Mouse (Mus musculus): Measurements from ENCODE around the gene Gm10799. TPM values are rescaled to one million over a fixed set of nuclear protein-coding genes. Genes with fewer than 3 reads are reported as not detected.
A peak's percentile ranks its signal among the peaks of the same experiment; 100 is the strongest.

The Gm10799 gene
- total RNA-seq, 2 experiments from 2014 or later: not detected

DNA sequence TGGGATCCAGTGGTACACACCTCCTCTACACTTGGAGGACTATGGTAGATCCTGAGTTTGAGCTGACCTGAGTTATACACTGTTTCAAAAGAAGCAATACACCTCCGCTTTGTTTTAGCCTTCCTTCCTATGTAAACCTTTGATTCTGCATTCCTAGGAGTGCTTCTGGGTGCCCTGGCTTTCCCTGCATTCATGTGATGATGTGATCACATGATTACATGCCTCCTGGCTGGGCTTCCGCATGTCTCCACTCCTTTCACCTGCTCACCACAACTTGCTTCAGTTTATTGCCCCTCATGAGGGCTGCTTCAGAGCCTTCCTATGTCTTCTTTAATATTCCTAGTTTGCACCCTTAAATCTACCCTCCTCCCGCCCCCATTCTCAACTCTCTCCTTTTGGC, 36.3 kb downstream of the Gm10799 start:
- Histone ChIP-seq H3K4me3 (no peak overlapping the region), H3K27ac (no peak overlapping the region)
- no peak for TF ChIP-seq CTCF (IDR thresholded peaks at IDR 0.05)
- intact Hi-C loops (cut with DNase I): loop anchor here (10.0 kb wide), 2 partner anchors 393 to 553 kb away; no protein-coding TSS in a partner anchor
- no peak for DNase-seq (ENCODE audit: extremely low spot score in 1 of 2, low spot score in 2 of 2)

- Histone ChIP-seq H3K4me3 (no peak overlapping the region), H3K27ac (no peak overlapping the region)
- intact Hi-C loops (cut with DNase I): loop anchor here (10.0 kb wide), 2 partner anchors 394 to 554 kb away; no protein-coding TSS in a partner anchor
- TF ChIP-seq CTCF (IDR thresholded peaks at IDR 0.05): no peak
- DNase-seq (ENCODE audit: extremely low spot score in 1 of 2, low spot score in 2 of 2): no peak
Observed at GRCm38 (mm10) chr2:104030381-104030780, 38.0 kb downstream of the Gm10799 start.

DNA sequence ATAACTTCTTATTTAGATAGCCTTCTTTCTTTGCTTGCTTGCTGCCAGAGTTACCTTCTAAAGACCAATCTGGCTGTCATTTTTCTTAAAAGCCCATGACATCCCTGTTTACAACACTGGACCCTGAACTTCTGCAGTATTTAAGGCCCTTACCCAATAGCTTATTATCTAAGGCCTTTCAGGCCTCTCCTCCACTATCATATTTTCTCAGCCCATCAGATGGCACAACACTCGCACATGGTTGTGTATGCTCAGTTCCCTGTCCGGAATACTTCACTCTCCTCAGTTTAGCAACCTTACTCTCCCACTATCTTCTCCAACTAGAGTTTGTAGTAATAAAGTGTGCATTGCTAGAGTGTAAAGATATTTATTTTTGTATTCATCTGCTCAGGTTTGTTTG, 39.3 kb downstream of the Gm10799 start:
- DNase-seq (ENCODE audit: extremely low spot score in 1 of 2, low spot score in 2 of 2): no peak
- intact Hi-C loops (cut with DNase I): no loop called here
- peak overlapping the region; percentile 95 for H3K4me3 ChIP-seq

GRCm38 (mm10) chr2:104028139-104028723, 40.1 kb downstream of the Gm10799 start, which contains the start of gene 4931422A03Rik:
Gene 4931422A03Rik, minus strand, starts transcription at chr2:104028361.
- Histone ChIP-seq H3K27ac (peak within 1 kb of the TSS; percentile 94), H3K4me3 (peak within 1 kb of the TSS; percentile 95)
- intact Hi-C loops (cut with DNase I): no loop called here
- no peak for DNase-seq (ENCODE audit: extremely low spot score in 1 of 2, low spot score in 2 of 2)
- TF ChIP-seq CTCF (IDR thresholded peaks at IDR 0.05): no peak

More for the DNA sequence above, 39.3 kb downstream of the Gm10799 start:
- no peak overlapping the region for H3K27ac ChIP-seq
- TF ChIP-seq CTCF (IDR thresholded peaks at IDR 0.05): no peak

- TF ChIP-seq CTCF (IDR thresholded peaks at IDR 0.05): peak; percentile 30
- intact Hi-C loops (cut with DNase I): no loop called here
Observed at GRCm38 (mm10) chr2:104027458-104028138, 40.8 kb downstream of the Gm10799 start, which contains the start of gene Fbxo3. Gene Fbxo3, plus strand, starts transcription at chr2:104027721.

DNA sequence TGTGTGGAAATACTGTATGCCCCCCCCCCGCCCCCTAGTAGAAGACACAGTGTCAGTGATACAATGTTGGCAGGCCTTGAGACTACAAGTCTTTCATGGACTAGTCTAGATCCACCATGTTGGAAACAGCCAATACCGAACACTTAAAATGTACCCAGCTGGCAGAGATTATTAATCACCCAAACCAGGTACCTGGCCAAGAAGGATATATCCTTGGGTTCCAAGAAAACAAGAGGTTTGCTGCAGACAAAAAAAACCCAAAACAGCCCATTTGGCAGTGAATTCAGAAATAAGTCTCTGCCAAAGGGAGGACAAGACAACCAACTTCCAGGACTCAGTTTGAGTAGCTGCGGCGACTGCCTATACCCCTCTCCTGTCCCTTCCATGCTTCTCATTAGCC, 43.7 kb downstream of the Gm10799 start:
- Histone ChIP-seq H3K27ac (no peak overlapping the region), H3K4me3 (no peak overlapping the region)
- TF ChIP-seq CTCF (IDR thresholded peaks at IDR 0.05): no peak
- no peak for DNase-seq (ENCODE audit: extremely low spot score in 1 of 2, low spot score in 2 of 2)
- intact Hi-C loops (cut with DNase I): no loop called here

More at GRCm38 (mm10) chr2:104027458-104028138, 40.8 kb downstream of the Gm10799 start, which contains the start of gene Fbxo3:
- peak within 1 kb of the TSS; percentile 94 for H3K27ac ChIP-seq
- peak; percentile 81 to 83 for DNase-seq (ENCODE audit: extremely low spot score in 1 of 2, low spot score in 2 of 2)
- H3K4me3 ChIP-seq: peak within 1 kb of the TSS; percentile 95

GRCm38 (mm10) chr2:104023096-104023495, 45.3 kb downstream of the Gm10799 start:
- no peak for DNase-seq (ENCODE audit: extremely low spot score in 1 of 2, low spot score in 2 of 2)
- Histone ChIP-seq H3K27ac (no peak overlapping the region), H3K4me3 (no peak overlapping the region)
- intact Hi-C loops (cut with DNase I): no loop called here
- TF ChIP-seq CTCF (IDR thresholded peaks at IDR 0.05): no peak

Other genes starting within 250 kb of the Gm10799 start
- gene Lmo2, start 110.6 kb downstream of the Gm10799 start, total RNA-seq (2021): 10 to 100 TPM; 13.4 to 13.7 TPM
- gene Fbxo3, start 40.8 kb downstream of the Gm10799 start, total RNA-seq (2021): 10 to 100 TPM; 55.4 to 59.7 TPM
- gene 4931422A03Rik, start 40.2 kb downstream of the Gm10799 start, total RNA-seq (2021): not detected
- gene Gm10912, start 2.7 kb downstream of the Gm10799 start, total RNA-seq (2021): under 1 TPM; 0.54 to 0.68 TPM
- gene Cd59b, start 1.3 kb upstream of the Gm10799 start, total RNA-seq (2021): 1 to 10 TPM in 1 of 2 experiments, under 1 TPM in 1; 0.63 to 1.2 TPM
- gene Cd59a, start 27.3 kb upstream of the Gm10799 start, total RNA-seq (2021): 1 to 10 TPM; 4.0 to 4.8 TPM
- under 1 TPM in 1 of 2 experiments, not detected in 1; 0.59 TPM for gene A930018P22Rik, start 54.2 kb upstream of the Gm10799 start, total RNA-seq (2021)

Data from left cerebral cortex, adult 2 months (tissue).